Mouse (Mus musculus) cerebellum, postnatal 10 days (tissue): Measurements from ENCODE around the gene Hoxb1.

Source experiments
- DNase-seq, 2 experiments: peaks; one replicate each; pipeline ENCODE4 v3.0.0; 2021; ENCODE audit warnings: mixed read lengths in 2 of 2

Gene Hoxb1

DNA sequence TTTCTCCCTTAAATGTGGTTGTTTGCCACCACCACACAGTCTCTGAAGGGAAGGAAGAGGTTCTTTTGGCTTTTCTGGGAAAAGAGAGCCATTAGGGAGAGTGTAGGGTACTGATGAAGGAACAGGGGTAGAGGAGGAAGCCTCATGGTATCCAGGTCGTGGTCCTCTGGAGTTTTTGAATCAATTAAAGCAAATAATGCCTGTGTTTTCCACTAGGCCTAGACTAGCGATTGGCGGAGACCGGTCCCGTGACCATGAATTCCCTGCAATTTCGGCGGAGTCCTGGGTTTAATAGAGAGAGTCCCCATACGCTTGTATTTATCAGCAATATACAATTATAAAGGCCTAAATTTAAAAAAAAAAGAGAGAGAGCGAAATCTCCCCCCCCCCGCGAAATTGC lies 14.2 kb upstream of the Hoxb1 start:
- peak in 1 of 2 experiments; percentile 17 for DNase-seq

DNA sequence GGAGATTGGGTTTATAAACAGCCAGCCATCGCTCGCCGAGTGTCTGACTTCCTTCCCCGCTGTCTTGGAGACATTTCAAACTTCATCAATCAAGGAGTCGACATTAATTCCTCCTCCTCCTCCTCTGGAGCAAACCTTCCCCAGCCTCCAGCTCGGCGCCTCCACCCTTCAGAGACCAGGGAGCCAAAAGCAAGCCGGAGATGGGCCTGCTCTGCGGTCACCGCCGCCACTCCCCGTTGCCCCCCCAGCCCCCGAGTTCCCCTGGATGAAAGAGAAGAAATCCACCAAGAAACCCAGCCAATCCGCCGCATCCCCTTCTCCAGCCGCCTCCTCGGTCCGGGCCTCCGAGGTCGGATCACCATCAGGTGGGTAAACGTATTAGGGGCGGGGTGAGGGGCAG lies 13.7 kb upstream of the Hoxb1 start:
- DNase-seq: no peak

DNA sequence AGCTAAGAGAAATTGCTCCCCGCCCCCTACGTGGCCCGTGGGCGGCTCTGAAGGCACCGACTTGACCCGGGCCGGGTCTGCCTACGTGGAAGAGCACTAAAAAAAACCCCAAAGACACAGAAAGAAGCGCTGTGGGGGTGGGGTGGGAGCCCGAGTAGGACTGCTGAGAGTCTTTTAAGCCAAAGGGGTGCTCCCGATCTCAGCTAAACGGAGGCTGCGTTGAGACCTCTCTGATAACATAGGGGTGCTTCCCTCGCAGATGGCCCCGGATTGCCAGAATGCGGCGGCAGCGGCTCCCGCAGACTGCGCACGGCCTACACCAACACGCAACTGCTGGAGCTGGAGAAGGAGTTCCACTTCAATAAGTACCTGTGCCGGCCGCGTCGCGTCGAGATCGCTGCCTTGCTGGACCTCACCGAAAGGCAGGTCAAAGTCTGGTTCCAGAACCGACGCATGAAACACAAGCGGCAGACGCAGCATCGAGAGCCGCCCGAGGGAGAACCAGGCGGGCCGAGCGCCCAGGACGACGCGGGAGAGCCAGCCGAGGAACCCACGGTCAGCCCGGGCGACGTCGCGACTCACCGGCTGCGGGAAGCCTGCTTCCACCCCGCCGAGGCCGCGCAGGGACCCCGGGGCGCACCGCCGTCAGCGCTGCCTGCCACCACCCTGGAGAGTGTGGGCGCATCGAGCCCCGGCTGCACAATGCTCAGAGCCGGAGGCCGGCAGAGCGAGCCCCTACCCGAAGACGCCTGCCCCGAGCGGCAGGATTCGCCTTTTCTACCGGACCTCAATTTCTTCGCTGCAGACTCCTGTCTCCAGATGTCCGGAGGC lies 12.6 kb upstream of the Hoxb1 start:
- DNase-seq: peak; percentile 47 to 48

DNA sequence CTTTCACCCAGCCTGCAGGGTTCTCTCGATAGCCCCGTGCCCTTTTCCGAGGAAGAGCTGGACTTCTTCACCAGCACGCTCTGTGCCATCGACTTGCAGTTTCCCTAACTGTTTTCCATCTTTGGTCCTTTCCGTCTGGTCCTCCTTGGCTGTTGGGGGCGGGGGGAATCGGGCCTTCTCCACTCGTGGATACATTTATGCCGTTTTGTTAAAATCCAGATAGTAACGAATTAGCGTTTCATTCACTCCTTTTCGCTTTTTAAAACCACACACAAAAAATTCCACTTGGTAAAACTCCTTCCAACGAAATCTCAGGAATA lies 12.1 kb upstream of the Hoxb1 start:
- peak in 1 of 2 experiments; percentile 53 for DNase-seq

DNA sequence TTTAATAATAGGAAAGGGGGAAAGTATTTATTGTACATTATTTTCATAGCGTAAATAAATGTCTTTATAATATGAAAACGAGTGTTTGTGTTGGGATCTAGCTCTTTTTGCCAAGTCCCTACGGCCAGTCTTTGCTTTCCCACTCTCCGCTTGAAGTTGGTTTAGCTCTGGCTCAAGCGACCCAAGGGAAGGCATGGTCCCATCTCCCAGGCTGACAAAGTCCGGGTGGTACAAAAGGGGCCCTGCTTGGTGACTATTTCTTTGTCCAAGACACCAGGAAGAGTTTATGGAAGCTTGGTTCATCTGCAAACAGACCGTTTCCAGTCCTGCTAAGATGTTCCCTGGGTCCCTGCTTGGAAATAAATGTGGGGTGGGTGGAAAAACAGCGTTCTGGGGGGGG lies 11.6 kb upstream of the Hoxb1 start:
- DNase-seq: peak; percentile 39 to 49

DNA sequence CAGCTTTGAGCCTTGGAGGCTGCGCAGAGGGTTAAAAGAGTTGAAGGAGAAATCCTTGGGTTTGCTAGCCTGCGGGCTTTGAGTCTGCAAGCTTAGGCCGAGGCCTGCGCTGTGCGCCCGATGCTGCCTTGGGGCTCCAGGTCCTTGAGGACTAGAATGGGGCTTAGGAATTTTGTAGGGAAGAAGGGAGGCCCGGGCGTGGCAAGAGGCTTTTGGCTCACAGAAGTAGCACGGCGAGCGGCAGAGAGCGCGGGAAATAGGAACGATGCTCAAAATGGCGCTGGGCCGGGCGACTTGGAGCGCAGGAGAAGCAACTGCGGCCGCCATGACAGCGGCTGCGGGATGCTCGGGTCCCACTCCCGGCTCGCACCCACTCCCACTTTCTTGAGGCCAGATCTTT lies 11.2 kb upstream of the Hoxb1 start:
- DNase-seq: peak in 1 of 2 experiments; percentile 40

DNA sequence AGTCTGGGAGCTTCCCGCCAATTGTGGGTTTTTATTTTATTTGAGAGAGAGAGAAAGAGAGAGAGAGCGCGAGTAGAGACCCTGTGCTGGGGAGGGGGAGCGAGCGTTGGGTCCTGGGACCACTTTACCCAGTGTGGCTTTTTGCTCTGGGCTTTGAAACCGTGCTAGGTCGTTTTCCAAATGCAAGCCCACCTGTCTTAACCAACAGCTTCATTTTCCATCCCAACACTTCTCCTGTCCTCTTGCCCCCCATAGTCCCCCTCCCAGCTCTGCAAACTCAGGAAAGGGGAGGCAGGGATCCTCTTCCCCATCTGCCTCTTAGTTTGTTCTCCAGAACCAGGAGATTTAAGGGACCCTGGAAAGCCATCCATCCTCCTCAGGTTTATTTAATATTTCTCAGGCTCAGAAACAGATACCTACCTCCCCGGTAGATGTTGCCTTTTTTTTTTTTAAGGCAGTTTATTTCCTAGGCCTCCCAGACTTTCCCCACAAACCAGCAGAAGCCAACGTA lies 10.7 kb upstream of the Hoxb1 start:
- DNase-seq: no peak

DNA sequence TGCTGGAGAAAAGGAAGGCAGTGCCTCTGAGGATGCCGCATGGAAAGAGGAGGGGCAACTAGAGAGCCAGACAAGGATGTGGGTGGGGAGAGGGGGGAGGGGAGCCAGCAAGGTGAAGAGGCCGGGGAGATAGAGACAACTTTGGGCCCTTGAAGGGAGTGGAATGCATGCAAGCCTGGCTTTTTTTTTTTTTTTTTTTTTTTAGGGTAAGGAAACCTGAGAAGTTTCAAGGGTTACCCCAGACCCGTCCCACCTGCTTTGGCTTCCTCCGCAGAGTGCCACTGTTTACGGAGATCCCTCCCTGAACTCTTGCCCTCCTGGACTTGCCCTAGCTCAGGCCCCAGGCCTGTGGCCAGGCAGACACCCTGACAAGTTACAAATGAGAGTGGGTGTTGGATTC lies 1.7 kb upstream of the Hoxb1 start:
- DNase-seq: no peak

DNA sequence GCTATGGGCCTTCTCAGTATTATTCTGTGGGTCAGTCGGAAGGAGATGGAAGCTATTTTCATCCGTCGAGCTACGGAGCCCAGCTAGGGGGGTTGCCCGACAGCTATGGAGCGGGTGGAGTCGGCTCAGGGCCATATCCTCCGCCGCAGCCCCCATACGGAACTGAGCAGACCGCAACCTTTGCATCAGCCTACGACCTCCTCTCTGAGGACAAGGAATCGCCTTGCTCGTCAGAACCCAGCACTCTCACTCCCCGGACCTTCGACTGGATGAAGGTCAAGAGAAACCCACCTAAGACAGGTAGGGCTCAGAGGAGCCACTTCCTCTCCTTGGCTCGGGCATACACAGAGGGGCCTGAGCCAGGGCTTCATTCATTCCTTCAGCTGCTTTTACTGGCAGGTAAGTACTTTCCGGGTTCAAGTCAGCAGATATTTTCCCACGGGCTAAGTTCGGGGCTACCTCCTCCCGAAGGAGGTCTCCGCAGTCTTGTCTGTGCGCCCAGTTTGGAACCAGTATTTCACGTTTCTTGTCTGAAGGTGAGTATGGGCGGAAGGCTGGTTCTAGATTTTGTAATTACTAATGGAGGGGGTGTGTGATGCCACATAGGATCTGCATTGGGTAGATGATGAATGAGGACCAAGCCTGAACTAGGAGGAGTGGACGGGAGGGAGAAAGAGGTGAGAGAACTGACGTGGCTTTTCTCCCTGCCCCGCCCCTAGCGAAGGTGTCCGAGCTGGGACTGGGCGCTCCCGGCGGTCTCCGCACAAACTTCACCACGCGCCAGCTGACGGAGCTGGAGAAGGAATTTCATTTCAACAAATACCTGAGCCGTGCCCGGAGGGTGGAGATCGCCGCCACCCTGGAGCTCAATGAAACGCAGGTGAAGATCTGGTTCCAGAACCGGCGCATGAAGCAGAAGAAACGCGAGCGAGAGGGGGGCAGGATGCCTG lies 815 bp downstream of the Hoxb1 start:
- no peak for DNase-seq

DNA sequence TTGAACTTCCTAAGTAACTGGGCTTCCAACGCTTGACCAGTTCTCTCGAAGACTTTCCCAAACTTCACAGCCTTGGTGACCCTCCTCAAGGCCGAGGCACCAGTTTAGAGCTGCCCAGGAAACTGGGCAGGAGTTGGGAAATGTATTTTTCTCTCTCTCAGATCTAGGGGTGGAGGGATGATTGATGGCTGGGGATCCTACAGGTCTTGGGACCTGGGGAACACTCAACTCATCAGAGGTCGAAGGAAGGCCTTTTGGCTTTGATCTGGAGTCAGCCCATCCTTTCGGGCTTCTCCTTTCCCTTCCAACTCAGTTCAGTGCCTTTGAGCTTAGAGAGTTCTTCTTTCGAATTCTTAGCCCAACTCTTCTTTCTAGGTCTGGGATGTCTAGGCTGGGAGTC lies 1.6 kb downstream of the Hoxb1 start:
- DNase-seq: no peak

DNA sequence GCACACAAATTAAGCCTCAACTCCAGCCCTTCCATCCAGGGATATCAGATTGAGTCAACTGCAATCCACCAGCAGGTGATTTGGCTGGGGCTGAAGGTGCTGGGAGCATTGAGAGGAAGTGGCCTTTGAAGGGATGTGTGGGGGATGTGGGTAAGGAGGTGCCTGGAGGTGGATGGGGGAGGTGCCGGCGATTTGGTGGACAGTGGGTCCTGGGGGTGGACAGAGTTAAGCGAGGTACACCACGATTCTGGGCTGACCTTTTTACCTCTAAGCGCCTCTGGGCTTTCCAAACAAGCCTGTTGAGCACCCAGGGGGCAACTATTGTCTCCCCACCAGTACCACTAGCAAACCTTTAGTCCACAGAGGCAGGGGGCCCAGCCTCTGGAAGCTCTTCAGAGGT lies 3.1 kb downstream of the Hoxb1 start:
- no peak for DNase-seq

DNA sequence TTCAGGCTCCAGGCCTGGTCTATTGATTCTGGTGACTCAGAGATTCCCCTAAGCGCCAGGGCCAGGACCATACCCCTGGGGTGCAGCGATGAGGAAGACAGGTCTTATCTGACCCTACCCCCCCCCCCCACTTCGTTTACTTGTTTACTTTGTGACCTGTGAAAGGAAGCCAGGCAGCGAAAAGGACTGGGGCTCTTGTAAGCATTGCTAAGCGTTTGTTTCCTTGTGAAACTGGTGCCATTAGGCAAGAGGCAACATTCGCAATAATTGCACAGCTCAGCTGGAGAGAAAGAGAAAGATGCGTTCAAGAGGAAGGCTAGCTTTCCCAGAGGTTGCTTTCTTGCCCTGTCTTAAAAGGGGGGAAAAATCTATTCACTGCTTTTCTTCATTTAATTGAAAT lies 3.6 kb downstream of the Hoxb1 start:
- DNase-seq: no peak

DNA sequence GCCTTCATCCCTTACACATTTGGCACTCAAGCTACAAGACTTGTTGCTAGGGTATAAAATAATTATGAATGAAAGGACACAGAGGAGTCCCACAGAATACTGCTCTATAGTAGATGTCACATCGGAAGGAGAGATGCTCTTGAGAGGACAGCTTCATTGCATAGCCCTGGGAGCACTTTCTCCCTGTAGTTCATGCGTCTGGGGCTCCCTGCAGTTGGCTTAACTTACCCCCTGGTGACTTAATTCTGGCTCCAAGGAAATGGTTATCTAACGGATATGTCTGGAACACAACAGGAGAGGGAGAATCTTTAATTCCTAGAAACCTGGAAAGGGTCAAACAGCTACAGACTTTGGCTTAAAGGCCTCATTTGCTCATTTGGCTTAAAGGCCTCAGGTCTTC lies 6.2 kb downstream of the Hoxb1 start:
- DNase-seq: no peak

DNA sequence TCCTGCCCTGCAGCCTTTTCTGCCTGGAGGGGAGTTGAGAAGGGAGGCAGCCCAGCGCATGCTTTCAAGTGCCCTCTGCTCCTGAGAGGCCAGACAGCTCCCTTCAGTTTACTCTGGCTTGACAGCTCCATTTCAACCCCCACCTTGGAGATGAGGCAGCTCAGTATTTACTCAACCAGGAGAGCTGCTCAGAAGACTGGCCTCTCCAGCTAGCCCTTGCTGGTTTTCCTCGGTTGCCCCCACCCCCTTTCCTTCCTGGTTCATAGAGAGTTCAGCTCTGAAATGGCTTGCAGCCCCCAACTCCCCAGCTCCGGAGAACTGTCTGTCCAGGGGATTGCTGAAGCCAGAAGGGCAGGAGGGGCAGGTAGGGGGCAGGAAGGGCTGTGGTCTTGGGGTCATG lies 7.0 kb downstream of the Hoxb1 start:
- DNase-seq: no peak

DNA sequence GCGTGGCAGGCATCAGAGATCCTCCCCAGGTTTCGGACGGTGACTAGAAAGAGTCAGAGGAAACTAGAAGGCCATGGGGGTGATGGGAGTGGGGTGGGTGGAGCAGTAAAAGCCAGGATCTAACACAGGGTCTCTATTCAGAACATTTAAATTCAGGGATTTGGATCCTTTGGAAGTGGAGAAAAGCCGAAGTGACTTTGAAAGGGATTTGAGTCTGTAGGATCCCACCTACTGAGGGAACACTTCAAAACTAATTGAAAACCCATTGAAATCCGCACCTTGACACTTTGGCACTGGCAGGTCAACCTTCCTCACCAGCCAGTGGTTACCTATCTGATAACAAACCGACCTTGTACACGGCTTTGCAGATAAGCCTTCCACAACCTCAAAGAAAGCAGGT lies 9.3 kb downstream of the Hoxb1 start:
- DNase-seq: no peak

DNA sequence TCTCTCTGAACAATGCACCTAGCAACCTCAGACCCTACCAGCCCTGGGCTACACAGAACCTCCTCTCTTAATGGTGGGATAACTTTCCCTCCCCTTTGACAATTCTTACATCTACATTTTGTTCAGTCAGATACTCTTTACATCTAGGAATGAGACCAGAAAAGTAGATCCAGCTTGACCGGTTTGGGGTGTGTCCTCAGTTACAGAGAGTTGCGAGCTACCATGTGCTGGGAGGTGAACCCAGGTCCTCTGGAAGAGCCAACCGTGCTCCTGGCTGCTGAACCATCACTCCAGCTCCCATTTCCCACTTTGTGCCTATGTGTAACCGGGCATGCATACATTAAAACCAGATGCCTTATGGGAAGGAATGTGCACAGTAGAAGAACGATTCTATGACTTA lies 17.8 kb downstream of the Hoxb1 start:
- DNase-seq: no peak

DNA sequence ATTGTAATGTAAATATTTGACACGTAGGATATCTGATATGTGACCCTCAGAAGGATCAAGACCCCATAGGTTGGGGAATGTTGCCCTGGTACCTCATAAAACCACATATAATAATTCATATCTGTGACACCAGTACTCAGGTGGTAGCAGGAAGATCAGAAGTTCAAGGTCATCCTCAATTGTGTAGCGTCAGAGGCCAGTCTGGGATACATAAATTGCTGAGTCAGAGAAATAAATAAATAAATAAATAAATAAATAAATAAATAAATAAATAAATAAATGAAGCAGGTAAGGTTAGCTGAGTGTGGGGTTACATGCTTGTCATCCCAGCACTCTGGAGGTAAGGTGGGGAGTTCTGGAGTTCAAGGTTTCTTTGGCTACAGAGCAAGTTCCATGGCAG lies 22.1 kb downstream of the Hoxb1 start:
- DNase-seq: no peak

DNA sequence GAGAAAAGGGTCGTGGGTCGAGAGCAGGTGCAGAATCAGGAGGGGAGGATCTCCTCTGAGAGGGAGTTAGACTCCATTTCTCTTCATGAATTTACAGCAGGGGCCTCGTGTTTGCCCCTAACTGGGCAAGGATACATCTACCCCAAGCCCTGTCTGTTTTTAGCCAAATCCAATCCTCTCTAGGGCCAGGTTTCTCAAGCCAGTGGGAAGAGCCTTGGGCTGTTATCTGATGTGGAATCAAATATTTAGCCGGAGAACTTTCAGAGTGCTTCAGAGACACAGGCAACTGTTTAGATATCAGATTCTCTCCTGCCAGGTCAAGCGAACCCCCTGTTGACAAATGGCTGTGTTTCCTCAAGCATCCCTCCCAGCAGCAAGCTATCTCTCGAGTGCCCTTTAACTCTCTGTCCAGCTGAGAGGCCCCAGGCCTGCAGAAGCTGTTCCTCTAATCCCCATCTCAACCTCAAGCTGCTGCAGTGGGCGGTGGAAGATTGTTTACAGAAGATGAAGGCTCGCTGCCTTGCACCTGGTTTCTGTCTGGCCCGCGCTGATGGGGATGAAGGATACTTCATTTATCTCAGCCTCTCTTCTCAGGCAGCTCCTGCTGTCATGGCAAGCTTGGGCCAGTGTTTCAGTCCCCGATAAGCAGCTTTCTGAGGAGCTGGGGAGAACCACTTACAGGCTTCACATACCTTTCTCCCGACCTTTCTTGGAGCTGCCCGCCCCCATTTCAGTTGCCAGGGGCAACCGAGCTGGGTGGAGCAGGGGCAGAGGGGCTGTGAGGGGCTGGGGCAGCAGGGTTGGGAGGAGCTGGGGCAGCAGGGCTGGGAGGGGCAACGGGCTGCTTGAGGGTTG lies 31.4 kb downstream of the Hoxb1 start:
- no peak for DNase-seq

DNA sequence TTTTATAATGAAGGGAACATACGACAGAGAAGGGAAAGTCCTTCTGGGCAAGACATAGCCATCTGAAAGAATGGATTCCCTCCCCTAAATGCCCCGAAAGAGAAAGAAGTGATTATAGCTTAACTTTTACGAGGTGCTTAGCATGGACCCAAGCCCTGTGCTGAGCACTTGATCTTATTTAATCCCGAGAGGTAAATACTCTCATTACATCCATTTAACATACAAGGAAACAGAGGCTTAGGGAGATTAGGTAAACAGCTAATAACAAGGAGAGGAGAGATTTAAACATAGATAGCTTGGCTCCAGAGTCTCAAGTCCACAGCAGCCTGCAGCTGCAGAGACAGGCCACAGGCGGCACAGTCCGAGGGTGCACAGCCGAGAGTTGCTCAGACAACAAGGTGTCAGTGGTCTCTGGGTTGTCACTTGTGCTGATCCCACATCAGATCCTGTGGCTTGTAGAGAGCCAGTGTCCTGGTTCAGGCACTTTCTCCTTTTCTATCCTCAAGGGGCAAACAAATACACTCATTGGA lies 32.3 kb downstream of the Hoxb1 start:
- no peak for DNase-seq

DNA sequence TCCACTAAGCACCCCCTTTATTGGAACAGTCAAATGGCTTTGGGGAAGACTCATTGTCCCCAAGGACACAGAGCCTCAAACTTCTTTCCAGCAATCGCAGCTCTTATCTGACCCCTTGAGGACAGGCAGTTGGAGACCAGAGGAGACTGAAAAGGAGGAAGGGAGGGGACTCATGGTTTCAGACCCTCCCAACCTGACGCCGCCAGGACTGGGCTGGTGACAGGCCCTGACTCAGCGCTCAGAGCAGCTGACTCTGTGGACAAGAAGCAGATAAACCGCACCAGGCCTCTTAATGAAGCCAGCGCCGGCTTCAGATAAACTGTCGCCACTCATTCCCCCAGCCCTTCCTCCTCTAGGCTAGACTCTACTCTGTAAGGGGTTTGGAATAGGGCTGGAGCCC lies 34.4 kb downstream of the Hoxb1 start:
- DNase-seq: no peak

DNA sequence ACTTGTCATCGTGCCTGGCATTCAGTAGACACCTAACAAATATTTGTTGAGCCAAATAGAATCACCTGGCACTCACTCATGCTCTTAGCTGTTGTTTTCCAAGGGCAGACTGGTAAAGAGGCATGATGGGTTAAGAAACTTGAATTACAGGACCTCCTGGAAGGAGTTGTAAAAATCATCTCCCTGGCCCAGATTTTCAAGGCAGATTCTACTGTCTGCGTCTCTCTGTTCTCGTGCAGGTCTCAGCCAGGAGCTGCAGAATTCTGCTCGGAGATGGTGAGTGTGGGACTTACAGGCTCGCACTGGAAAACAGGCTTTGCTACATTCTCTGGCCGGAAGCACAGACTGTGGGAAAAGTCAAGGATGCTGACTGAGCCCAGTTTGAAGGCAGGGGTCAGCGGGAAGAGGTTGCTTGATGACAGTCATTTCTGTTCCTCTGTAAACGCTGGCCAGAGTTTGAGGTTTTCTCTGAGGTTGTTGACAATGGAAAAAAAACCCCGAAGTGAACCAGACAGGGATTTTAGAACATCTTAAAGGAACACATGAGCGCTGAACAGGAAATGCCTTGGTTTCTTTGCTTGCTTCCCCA lies 38.6 kb downstream of the Hoxb1 start:
- no peak for DNase-seq

DNA sequence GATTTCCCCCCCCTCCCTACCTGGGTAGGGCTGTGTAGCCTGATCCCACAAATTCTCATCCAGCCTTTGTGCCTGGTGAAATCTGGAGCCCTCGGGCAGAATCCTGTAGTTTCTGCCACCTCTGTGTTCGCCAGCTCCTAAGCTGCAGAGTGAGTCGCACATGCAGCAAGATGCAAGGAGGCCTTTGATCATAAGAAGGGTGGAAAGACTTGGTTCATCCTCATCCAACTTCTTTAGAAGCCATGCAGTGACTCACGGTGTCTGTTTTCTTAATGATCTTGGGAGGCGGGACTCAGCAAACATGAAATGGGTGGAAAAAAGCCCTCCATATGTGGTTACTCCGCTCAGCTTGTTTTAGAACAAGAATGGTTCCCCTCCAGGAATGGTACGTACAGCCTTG lies 39.3 kb downstream of the Hoxb1 start:
- DNase-seq: no peak
